Mouse (Mus musculus) central nervous system, embryonic 14 days (tissue): ENCODE results near the gene Tmem233. TPM values are rescaled to one million over a fixed set of nuclear protein-coding genes. Genes with fewer than 3 reads are reported as not detected.

Experiments used
- polyA plus RNA-seq: library from polyadenylated mRNA; depleted of rRNA; stranded (reverse); fragments of >200 nt; gene quantifications from 2 replicates; pipeline ENCODE4 v1.2.3, GENCODE M21; 2012; rRNA removed

The Tmem233 gene
- polyA plus RNA-seq = not detected in 2 replicates

DNA sequence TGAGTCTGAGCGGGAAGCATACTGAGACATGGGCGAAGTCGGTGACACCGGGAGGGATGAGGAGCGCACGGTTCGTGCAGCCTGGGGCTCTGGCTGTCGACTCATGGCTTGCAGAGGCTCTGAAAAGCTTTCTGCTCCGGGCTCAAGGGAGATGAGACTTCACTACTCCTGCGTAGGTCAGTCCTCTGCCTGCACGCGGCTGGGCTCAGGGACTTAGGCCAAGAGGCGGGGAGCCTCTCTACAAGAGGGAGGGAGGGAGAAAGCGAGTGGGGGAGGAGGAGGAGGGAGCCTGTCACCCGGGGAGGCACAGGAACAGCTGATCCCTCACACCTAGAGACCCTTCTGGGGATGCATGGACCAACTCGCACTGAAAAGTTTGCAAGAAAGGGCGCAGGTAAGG, at the start of gene Tmem233:
Gene Tmem233, minus strand, starts transcription at position 164 of the 400 bp plus-strand sequence.

DNA sequence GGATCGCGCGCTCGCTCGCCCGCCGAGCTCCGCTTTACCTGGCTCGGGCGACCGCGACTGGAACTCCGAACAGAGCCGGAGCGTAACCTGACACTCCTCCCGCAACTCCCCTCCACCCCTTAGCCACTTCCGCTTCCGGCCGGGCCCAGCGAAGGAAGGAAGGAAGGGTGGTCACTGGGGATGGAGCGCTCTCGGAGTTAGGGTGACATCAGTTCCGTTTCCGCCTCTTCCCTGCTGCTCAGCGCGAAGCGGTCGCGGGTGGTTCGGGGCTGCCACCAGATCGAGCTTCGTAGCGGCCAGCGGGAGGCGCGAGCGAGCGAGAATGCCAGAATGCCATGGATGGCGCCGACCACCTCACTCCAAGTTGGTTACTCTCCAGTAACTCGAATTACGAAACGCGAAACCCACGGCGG, 58.7 kb downstream of the Tmem233 start, which contains the start of gene Prkab1:
Gene Prkab1, minus strand, starts transcription at position 182 of the 413 bp plus-strand sequence.

Other genes starting within 250 kb of the Tmem233 start
- gene Cit, start 238.0 kb downstream of the Tmem233 start, polyA plus RNA-seq = 10.2 and 10.6 TPM in 2 replicates
- 80.3 and 81.8 TPM in 2 replicates for gene Prkab1, start 58.7 kb downstream of the Tmem233 start, polyA plus RNA-seq
- gene Ccdc60, start 205.7 kb upstream of the Tmem233 start, polyA plus RNA-seq = 1.4 and 1.8 TPM in 2 replicates